ENCODE assay signal across 14 mouse cellular contexts in genomic region chr6:139538469-139538868, GRCm38 (mm10). TPM values are rescaled to one million over a fixed set of nuclear protein-coding genes. Genes with fewer than 3 reads are reported as not detected.
DNase-seq lines count a peak whose midpoint lies in the region; ATAC-seq and TF ChIP-seq lines count a peak whose summit lies in the region.
"Had no signal": no experiment of that assay in that cellular context is flagged by ENCODE, and none has a peak within 500 bp of the region (broad histone marks: within the 10 kb centered on the region; RNA-seq: fewer than 3 reads in every experiment).

No protein-coding gene starts in this region.

- no peak overlapping the region for H3K4me2 ChIP-seq in embryonic facial prominence, embryonic 11.5 days (ENCODE audit: low read depth, low read length)
- no peak overlapping the region for H3K4me2 ChIP-seq in kidney, postnatal 0 days (ENCODE audit: low read length)
- H3K4me2 ChIP-seq: heart, embryonic 12.5 days had no signal

- H3K4me1 ChIP-seq in embryonic facial prominence, embryonic 11.5 days (ENCODE audit: control insufficient read depth, insufficient read depth, low read length) = no peaks in the 10 kb centered on the region
- H3K4me1 ChIP-seq in embryonic facial prominence, embryonic 10.5 days = no peaks in the 10 kb centered on the region
- H3K4me1 ChIP-seq in kidney, postnatal 0 days (replicated peaks; ENCODE audit: insufficient read depth, low read length) = no peaks in the 10 kb centered on the region
- H3K4me1 ChIP-seq in kidney, adult 2 months (ENCODE audit: control insufficient read depth, insufficient read depth, low read length) = no peaks in the 10 kb centered on the region
- H3K4me1 ChIP-seq: heart, embryonic 12.5 days had no signal

- no peaks in the 10 kb centered on the region for H3K27me3 ChIP-seq in embryonic facial prominence, embryonic 11.5 days (ENCODE audit: control insufficient read depth, insufficient read depth, low read length)
- no peaks in the 10 kb centered on the region for H3K27me3 ChIP-seq in embryonic facial prominence, embryonic 10.5 days (replicated peaks; ENCODE audit: low read depth, poor library complexity, severe bottlenecking)
- no peaks in the 10 kb centered on the region for H3K27me3 ChIP-seq in kidney, postnatal 0 days (ENCODE audit: insufficient read depth, low read length)
- no peaks in the 10 kb centered on the region for H3K27me3 ChIP-seq in kidney, adult 2 months (replicated peaks; ENCODE audit: control insufficient read depth, insufficient read depth, low read length)
- H3K27me3 ChIP-seq: heart, embryonic 12.5 days had no signal

- DNase-seq in embryonic facial prominence, embryonic 11.5 days (ENCODE audit: low spot score) = peak; percentile 47
- DNase-seq in embryonic facial prominence, embryonic 10.5 days (ENCODE audit: low spot score) = no peak
- DNase-seq in kidney, postnatal 0 days (ENCODE audit: low spot score) = peak; percentile 52
- DNase-seq in kidney, adult 2 months = no peak
- peak; percentile 1 for DNase-seq in ovary, postnatal 14 days (ENCODE audit: low spot score)
- no peak for DNase-seq in ovary, adult 18-20 months (ENCODE audit: low spot score)
- no peak for DNase-seq in layer of hippocampus, adult 9-10 months (ENCODE audit: low spot score)
- DNase-seq: cerebellum, adult 2 months; kidney, postnatal 4 days; lung, adult 2 months had no signal

- no peak overlapping the region for H3K9ac ChIP-seq in embryonic facial prominence, embryonic 11.5 days (replicated peaks; ENCODE audit: low read length)
- no peak overlapping the region for H3K9ac ChIP-seq in kidney, postnatal 0 days (ENCODE audit: low read depth, low read length)
- H3K9ac ChIP-seq: heart, embryonic 12.5 days had no signal

- no peak overlapping the region for H3K4me3 ChIP-seq in embryonic facial prominence, embryonic 11.5 days (ENCODE audit: low read depth, low read length)
- H3K4me3 ChIP-seq in embryonic facial prominence, embryonic 10.5 days = no peak overlapping the region
- no peak overlapping the region for H3K4me3 ChIP-seq in kidney, postnatal 0 days (replicated peaks; ENCODE audit: low read depth, low read length)
- no peak overlapping the region for H3K4me3 ChIP-seq in kidney, adult 2 months (ENCODE audit: insufficient read depth, low read depth, low read length)
- H3K4me3 ChIP-seq: erythroblast, embryonic 14.5 days; heart, embryonic 12.5 days had no signal

- no peak for ATAC-seq in embryonic facial prominence, embryonic 11.5 days (replicated peaks; ENCODE audit: insufficient number of reproducible peaks, low FRiP score, low TSS enrichment, low read depth)
- ATAC-seq in kidney, postnatal 0 days (replicated peaks; ENCODE audit: low FRiP score, low read depth) = no peak
- ATAC-seq in granulocyte monocyte progenitor cell, adult 5-6 weeks (replicated peaks; ENCODE audit: poor library complexity, severe bottlenecking) = no peak

- 60% methylated on average over 2 of the region's 2 CpGs for WGBS in embryonic facial prominence, embryonic 11.5 days
- 62% methylated on average over 2 of the region's 2 CpGs for WGBS in embryonic facial prominence, embryonic 10.5 days
- WGBS in kidney, postnatal 0 days = 57% methylated on average over 2 of the region's 2 CpGs
- 52% methylated on average over 2 of the region's 2 CpGs for WGBS in kidney, adult 2 months

- H3K27ac ChIP-seq in embryonic facial prominence, embryonic 11.5 days (replicated peaks; ENCODE audit: low read depth, low read length) = no peak overlapping the region
- no peak overlapping the region for H3K27ac ChIP-seq in embryonic facial prominence, embryonic 10.5 days (replicated peaks)
- H3K27ac ChIP-seq in kidney, postnatal 0 days = no peak overlapping the region
- H3K27ac ChIP-seq in kidney, adult 2 months (ENCODE audit: insufficient read depth, low read depth, low read length) = no peak overlapping the region

- TF ChIP-seq POLR2A in kidney, adult 2 months (IDR thresholded peaks at IDR 0.05; ENCODE audit: low read depth, low read length) = no peak

- TF ChIP-seq CTCF in kidney, postnatal 0 days (IDR thresholded peaks at IDR 0.05; ENCODE audit: low read depth) = peak; percentile 73
- no peak for TF ChIP-seq CTCF in kidney, adult 2 months (conservative IDR thresholded peaks at IDR 0.05; ENCODE audit: insufficient read depth, insufficient read length, low read depth, low read length)

- H3K9me3 ChIP-seq in embryonic facial prominence, embryonic 11.5 days (replicated peaks; ENCODE audit: control insufficient read depth, low read length) = no peaks in the 10 kb centered on the region
- no peaks in the 10 kb centered on the region for H3K9me3 ChIP-seq in embryonic facial prominence, embryonic 10.5 days
- no peaks in the 10 kb centered on the region for H3K9me3 ChIP-seq in kidney, postnatal 0 days (replicated peaks; ENCODE audit: low read length)
- H3K9me3 ChIP-seq: heart, embryonic 12.5 days had no signal

- H3K36me3 ChIP-seq in embryonic facial prominence, embryonic 11.5 days (replicated peaks; ENCODE audit: control insufficient read depth, insufficient read depth, low read depth, low read length) = no peaks in the 10 kb centered on the region
- no peaks in the 10 kb centered on the region for H3K36me3 ChIP-seq in embryonic facial prominence, embryonic 10.5 days (replicated peaks)
- H3K36me3 ChIP-seq in kidney, postnatal 0 days (ENCODE audit: insufficient read depth, low read length) = no peaks in the 10 kb centered on the region
- no peaks in the 10 kb centered on the region for H3K36me3 ChIP-seq in kidney, adult 2 months (ENCODE audit: control insufficient read depth, insufficient read depth, low read length)
- H3K36me3 ChIP-seq: heart, embryonic 12.5 days had no signal

RNA-seq across cellular contexts. Expression of gene Rergl, which starts 36.7 kb away (rescaled TPM):
- not detected in 2 replicates for polyA plus RNA-seq in embryonic facial prominence, embryonic 11.5 days (2014; fragmentation: Nextera tagmentation; extraction: Ambion mirVana)
- not detected in 2 replicates for polyA plus RNA-seq in embryonic facial prominence, embryonic 10.5 days (2016; fragmentation: Nextera tagmentation; extraction: Ambion mirVana)
- polyA plus RNA-seq in kidney, postnatal 0 days (2015; fragmentation: Nextera tagmentation; extraction: Ambion mirVana) = 10.8 and 14.7 TPM in 2 replicates
- 0.96 and 1.2 TPM in 2 replicates for polyA plus RNA-seq in kidney, adult 2 months (2012; rRNA removed)
- total RNA-seq in granulocyte monocyte progenitor cell, adult 5-6 weeks (2014; fragmentation: Nextera tagmentation) = not detected in 2 replicates
- not detected in 2 replicates for total RNA-seq in granulocyte monocyte progenitor cell, adult 5-6 weeks (2017)
- total RNA-seq: left cerebral cortex, postnatal 25 days had no signal
- polyA plus RNA-seq: cerebellum, adult 2 months; erythroblast, embryonic 14.5 days; heart, embryonic 12.5 days; lung, adult 2 months had no signal

RNA-seq across cellular contexts. Expression of gene Pik3c2g, which starts 48.6 kb away (rescaled TPM):
- 0.25 and 0.46 TPM in 2 replicates for polyA plus RNA-seq in embryonic facial prominence, embryonic 11.5 days (2014; fragmentation: Nextera tagmentation; extraction: Ambion mirVana)
- polyA plus RNA-seq in embryonic facial prominence, embryonic 10.5 days (2016; fragmentation: Nextera tagmentation; extraction: Ambion mirVana) = 0.08 and 0.25 TPM in 2 replicates
- 0.28 and 0.60 TPM in 2 replicates for polyA plus RNA-seq in kidney, postnatal 0 days (2015; fragmentation: Nextera tagmentation; extraction: Ambion mirVana)
- 9.9 and 11.8 TPM in 2 replicates for polyA plus RNA-seq in kidney, adult 2 months (2012; rRNA removed)
- not detected in 2 replicates for total RNA-seq in granulocyte monocyte progenitor cell, adult 5-6 weeks (2014; fragmentation: Nextera tagmentation)
- total RNA-seq in granulocyte monocyte progenitor cell, adult 5-6 weeks (2017) = not detected in 2 replicates
- polyA plus RNA-seq: erythroblast, embryonic 14.5 days had no signal

Comparison
In these comparisons a context has a peak if more than half of its experiments do, and no peak if none do; other contexts are left out.
1. DNase-seq: peak in embryonic facial prominence, embryonic 11.5 days (single experiment), kidney, postnatal 0 days (single experiment) and ovary, postnatal 14 days (single experiment); none in embryonic facial prominence, embryonic 10.5 days (single experiment), kidney, adult 2 months (single experiment), ovary, adult 18-20 months (single experiment) and layer of hippocampus, adult 9-10 months (single experiment).